Mouse (Mus musculus): ENCODE data around the gene Pym1. TPM values are rescaled to one million over a fixed set of nuclear protein-coding genes. Genes with fewer than 3 reads are reported as not detected.

Gene Pym1
- polyA plus RNA-seq, 1 experiment from 2014 or later = 27.0 TPM

GRCm38 (mm10) chr10:128779011-128779795 is 31.5 kb downstream of the Pym1 start:
- Histone ChIP-seq H3K36me3 (ENCODE audit: inconsistent target) (no peaks in the 10 kb centered on the region), H3K4me3 (ENCODE audit: inconsistent target) (no peak overlapping the region), H3K79me2 (ENCODE audit: inconsistent target) (no peaks in the 10 kb centered on the region), H3K27ac (peak overlapping the region; percentile 89)
- 9% methylated on average over 8 of the region's 8 CpGs for WGBS (ENCODE audit: missing documents)

GRCm38 (mm10) chr10:128780200-128780599 is 32.5 kb downstream of the Pym1 start:
- no peaks in the 10 kb centered on the region for H3K79me2 ChIP-seq (ENCODE audit: inconsistent target)
- 0% methylated on average over 1 of the region's 1 CpGs for WGBS (ENCODE audit: missing documents)
- no peak overlapping the region for H3K4me3 ChIP-seq (ENCODE audit: inconsistent target)
- peak overlapping the region; percentile 89 for H3K27ac ChIP-seq
- no peaks in the 10 kb centered on the region for H3K36me3 ChIP-seq (ENCODE audit: inconsistent target)

- peak within 1 kb of the TSS; percentile 55 for H3K27ac ChIP-seq
- H3K79me2 ChIP-seq (ENCODE audit: inconsistent target) = peaks cover 8% of the 10 kb centered on the region; the same call in 1 of the 2 replicates
- H3K4me3 ChIP-seq (ENCODE audit: inconsistent target) = peak within 1 kb of the TSS; percentile 38
- peaks cover 10% of the 10 kb centered on the region; the same call in 1 of the 2 replicates for H3K36me3 ChIP-seq (ENCODE audit: inconsistent target)
- 70% methylated on average over 7 of the region's 7 CpGs for WGBS (ENCODE audit: missing documents)
These were observed 42.9 kb downstream of the Pym1 start, which contains the start of gene Mmp19 for GRCm38 (mm10) chr10:128790398-128791124. Gene Mmp19 (plus strand): TSS chr10:128790910.

GRCm38 (mm10) chr10:128792041-128792440 is 44.4 kb downstream of the Pym1 start:
- peaks cover 8% of the 10 kb centered on the region; the same call in 1 of the 2 replicates for H3K79me2 ChIP-seq (ENCODE audit: inconsistent target)
- no peak overlapping the region for H3K27ac ChIP-seq
- no peak overlapping the region for H3K4me3 ChIP-seq (ENCODE audit: inconsistent target)
- H3K36me3 ChIP-seq (ENCODE audit: inconsistent target) = peaks cover 19% of the 10 kb centered on the region; the same call in 1 of the 2 replicates

DNA sequence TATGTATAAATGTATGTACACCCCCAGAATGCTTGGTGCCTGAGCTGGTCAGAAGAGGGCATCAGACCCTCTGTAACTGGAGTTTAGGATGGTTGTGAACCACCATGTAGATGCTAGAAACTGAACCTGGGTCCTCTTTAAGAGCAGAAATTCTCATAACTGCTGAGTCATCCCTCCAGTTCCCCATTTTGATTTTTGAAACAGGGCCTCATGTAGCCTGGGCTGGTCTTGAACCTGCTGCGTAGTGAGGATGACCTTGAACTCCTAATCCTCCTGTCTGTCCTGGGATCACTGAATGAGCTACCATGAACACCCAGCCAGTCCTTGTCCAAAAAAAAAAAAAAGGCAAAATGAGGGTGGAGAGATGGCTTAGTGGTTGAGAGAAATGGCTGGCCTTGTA is 45.6 kb downstream of the Pym1 start:
- Histone ChIP-seq H3K36me3 (ENCODE audit: inconsistent target) (peaks cover 28% of the 10 kb centered on the region; the same call in 1 of the 2 replicates), H3K27ac (no peak overlapping the region), H3K79me2 (ENCODE audit: inconsistent target) (peaks cover 8% of the 10 kb centered on the region; the same call in 1 of the 2 replicates), H3K4me3 (ENCODE audit: inconsistent target) (no peak overlapping the region)
- WGBS (ENCODE audit: missing documents) = 80% methylated on average over 1 of the region's 1 CpGs

- WGBS (ENCODE audit: missing documents) = 55% methylated on average over 5 of the region's 5 CpGs
- H3K27ac ChIP-seq = no peak overlapping the region
- H3K79me2 ChIP-seq (ENCODE audit: inconsistent target) = peaks cover 8% of the 10 kb centered on the region; the same call in 1 of the 2 replicates
- H3K4me3 ChIP-seq (ENCODE audit: inconsistent target) = no peak overlapping the region
- peaks cover 39% of the 10 kb centered on the region; the same call in 1 of the 2 replicates for H3K36me3 ChIP-seq (ENCODE audit: inconsistent target)
These were observed 46.7 kb downstream of the Pym1 start for GRCm38 (mm10) chr10:128794391-128794790.

DNA sequence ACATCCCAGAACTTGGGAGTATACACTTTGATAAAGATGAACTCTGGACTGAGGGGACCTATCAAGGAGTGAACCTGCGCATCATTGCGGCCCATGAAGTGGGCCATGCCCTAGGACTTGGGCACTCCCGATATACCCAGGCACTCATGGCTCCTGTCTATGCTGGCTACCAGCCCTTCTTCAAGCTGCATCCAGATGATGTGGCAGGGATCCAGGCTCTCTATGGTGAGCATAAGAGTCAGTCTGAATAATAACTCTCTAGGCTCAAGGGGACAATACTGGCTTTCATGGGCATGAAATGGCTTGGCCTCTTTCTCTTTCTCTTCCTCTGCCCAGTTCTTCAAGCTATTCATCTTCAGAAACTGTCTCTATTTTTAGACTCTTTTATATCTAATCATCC is 47.9 kb downstream of the Pym1 start:
- Histone ChIP-seq H3K36me3 (ENCODE audit: inconsistent target) (peaks cover 49% of the 10 kb centered on the region; the same call in 1 of the 2 replicates), H3K4me3 (ENCODE audit: inconsistent target) (no peak overlapping the region), H3K27ac (no peak overlapping the region), H3K79me2 (ENCODE audit: inconsistent target) (peaks cover 8% of the 10 kb centered on the region; the same call in 1 of the 2 replicates)
- 100% methylated on average over 3 of the region's 3 CpGs for WGBS (ENCODE audit: missing documents)

DNA sequence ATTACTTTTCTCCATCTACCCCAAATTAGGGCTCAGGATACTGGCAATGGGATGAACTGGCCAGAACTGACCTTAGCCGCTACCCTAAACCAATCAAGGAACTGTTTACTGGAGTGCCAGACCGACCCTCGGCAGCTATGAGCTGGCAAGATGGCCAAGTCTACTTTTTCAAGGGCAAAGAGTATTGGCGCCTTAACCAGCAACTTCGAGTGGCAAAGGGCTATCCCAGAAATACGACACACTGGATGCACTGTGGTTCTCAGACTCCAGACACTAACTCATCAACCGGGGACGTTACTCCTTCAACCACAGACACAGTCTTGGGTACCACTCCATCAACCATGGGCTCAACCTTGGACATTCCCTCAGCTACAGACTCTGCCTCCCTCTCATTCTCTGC is 51.0 kb downstream of the Pym1 start:
- WGBS (ENCODE audit: missing documents) = 95% methylated on average over 8 of the region's 8 CpGs
- no peak overlapping the region for H3K27ac ChIP-seq
- no peak overlapping the region for H3K4me3 ChIP-seq (ENCODE audit: inconsistent target)
- H3K36me3 ChIP-seq (ENCODE audit: inconsistent target) = peaks cover 49% of the 10 kb centered on the region; the same call in 1 of the 2 replicates
- H3K79me2 ChIP-seq (ENCODE audit: inconsistent target) = no peaks in the 10 kb centered on the region

GRCm38 (mm10) chr10:128801981-128802495 is 54.3 kb downstream of the Pym1 start:
- Histone ChIP-seq H3K4me3 (ENCODE audit: inconsistent target) (no peak overlapping the region), H3K36me3 (ENCODE audit: inconsistent target) (peaks cover 30% of the 10 kb centered on the region; the same call in 1 of the 2 replicates), H3K27ac (no peak overlapping the region), H3K79me2 (ENCODE audit: inconsistent target) (peaks cover 16% of the 10 kb centered on the region)
- WGBS (ENCODE audit: missing documents) = 94% methylated on average over 16 of the region's 16 CpGs

- Histone ChIP-seq H3K27ac (no peak overlapping the region), H3K36me3 (ENCODE audit: inconsistent target) (peaks cover 24% of the 10 kb centered on the region; the same call in 1 of the 2 replicates), H3K4me3 (ENCODE audit: inconsistent target) (peak overlapping the region; percentile 79; the same call in 1 of the 2 replicates), H3K79me2 (ENCODE audit: inconsistent target) (peaks cover 25% of the 10 kb centered on the region)
- WGBS (ENCODE audit: missing documents) = 94% methylated on average over 4 of the region's 4 CpGs
These were observed 55.3 kb downstream of the Pym1 start for GRCm38 (mm10) chr10:128802956-128803355.

- peaks cover 20% of the 10 kb centered on the region; the same call in 1 of the 2 replicates for H3K36me3 ChIP-seq (ENCODE audit: inconsistent target)
- peak overlapping the region; percentile 79 for H3K4me3 ChIP-seq (ENCODE audit: inconsistent target)
- H3K79me2 ChIP-seq (ENCODE audit: inconsistent target) = peaks cover 29% of the 10 kb centered on the region
- WGBS (ENCODE audit: missing documents) = 7% methylated on average over 6 of the region's 6 CpGs
- peak overlapping the region; percentile 88 for H3K27ac ChIP-seq
These were observed 55.7 kb downstream of the Pym1 start for GRCm38 (mm10) chr10:128803361-128803760.

DNA sequence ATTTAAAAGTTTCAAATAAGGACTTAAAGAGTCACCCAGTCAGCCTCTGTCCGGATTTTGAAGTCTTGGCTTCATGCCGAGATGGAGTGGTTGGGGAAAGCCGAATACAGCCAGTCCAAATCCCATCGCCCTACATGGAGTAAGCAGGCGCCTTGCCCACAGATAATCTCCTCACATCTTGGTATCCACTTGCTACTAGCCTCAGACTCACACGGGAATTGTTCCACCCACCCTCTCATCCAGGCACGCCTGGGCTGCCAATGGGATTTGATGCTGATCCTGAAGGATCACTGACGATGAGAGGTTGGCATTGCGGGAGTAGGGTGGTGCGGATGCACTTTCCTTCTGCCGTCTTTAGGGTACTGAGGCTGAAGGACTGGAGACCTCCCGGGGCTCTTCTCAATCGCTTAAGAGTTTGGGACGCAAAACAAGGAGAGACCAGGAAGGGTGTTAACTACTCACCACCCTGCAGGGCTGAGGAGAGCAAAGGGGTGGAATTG is 56.1 kb downstream of the Pym1 start, which contains the start of gene Dnajc14:
Dnajc14 (plus strand) TSS at position 292 of the 500 bp plus-strand sequence.
- H3K79me2 ChIP-seq (ENCODE audit: inconsistent target) = peaks cover 34% of the 10 kb centered on the region
- H3K4me3 ChIP-seq (ENCODE audit: inconsistent target) = peak within 1 kb of the TSS; percentile 79
- WGBS (ENCODE audit: missing documents) = 3% methylated on average over 14 of the region's 14 CpGs
- peaks cover 15% of the 10 kb centered on the region; the same call in 1 of the 2 replicates for H3K36me3 ChIP-seq (ENCODE audit: inconsistent target)
- H3K27ac ChIP-seq = peak within 1 kb of the TSS; percentile 88

DNA sequence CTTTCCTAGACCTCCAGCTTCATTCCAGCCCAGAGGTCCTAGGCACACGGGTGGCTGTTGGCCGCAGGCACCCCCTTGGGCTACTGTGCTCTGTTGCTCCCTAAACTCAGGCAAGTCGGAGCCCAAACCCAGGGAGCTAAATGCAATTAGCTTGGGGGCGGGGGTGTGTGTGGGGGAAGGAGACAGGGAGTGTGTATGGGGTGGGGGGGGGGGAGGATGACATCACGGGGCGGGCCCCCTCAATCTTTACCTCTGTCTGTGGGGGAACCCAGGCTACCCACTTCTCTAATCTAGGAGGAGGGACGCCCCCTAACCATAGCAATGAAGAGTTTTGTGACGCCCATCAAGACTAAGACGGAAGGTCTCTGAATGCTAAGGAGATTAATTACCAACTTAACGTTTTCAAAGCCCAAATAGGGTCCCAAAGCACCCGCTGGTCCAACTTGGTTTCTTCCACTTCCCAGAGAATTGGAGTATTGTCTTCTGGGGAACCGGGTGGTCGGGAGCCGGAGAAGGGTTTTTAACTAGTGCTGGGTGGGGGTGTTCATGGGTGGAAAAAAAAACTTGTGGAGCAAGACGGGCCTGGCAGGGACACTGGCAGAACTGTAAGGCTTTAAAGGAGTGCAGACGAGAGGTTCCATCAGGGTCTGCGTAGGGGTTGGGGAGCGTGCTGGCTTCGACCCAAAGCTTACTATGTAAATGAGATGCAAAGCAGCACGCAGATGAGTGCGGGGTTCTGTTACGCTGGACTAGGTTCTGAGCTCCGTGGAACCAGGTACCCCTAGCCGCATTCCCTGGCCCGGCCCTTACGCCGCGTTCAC is 56.8 kb downstream of the Pym1 start, which contains the start of gene Tmem198b:
Tmem198b (minus strand) TSS at position 100 of the 821 bp plus-strand sequence.
- Histone ChIP-seq H3K36me3 (ENCODE audit: inconsistent target) (peaks cover 10% of the 10 kb centered on the region; the same call in 1 of the 2 replicates), H3K27ac (peak within 1 kb of the TSS; percentile 88), H3K4me3 (ENCODE audit: inconsistent target) (peak within 1 kb of the TSS; percentile 79), H3K79me2 (ENCODE audit: inconsistent target) (peaks cover 40% of the 10 kb centered on the region)
- 2% methylated on average over 27 of the region's 28 CpGs for WGBS (ENCODE audit: missing documents)
